Mouse (Mus musculus): ENCODE measurements around the gene Creb3l2. TPM values are rescaled to one million over a fixed set of nuclear protein-coding genes. Genes with fewer than 3 reads are reported as not detected.
A peak's percentile ranks its signal among the peaks of the same experiment; 100 is the strongest.

Creb3l2 gene
- polyA plus RNA-seq, 1 experiment, result 30.5 TPM

DNA sequence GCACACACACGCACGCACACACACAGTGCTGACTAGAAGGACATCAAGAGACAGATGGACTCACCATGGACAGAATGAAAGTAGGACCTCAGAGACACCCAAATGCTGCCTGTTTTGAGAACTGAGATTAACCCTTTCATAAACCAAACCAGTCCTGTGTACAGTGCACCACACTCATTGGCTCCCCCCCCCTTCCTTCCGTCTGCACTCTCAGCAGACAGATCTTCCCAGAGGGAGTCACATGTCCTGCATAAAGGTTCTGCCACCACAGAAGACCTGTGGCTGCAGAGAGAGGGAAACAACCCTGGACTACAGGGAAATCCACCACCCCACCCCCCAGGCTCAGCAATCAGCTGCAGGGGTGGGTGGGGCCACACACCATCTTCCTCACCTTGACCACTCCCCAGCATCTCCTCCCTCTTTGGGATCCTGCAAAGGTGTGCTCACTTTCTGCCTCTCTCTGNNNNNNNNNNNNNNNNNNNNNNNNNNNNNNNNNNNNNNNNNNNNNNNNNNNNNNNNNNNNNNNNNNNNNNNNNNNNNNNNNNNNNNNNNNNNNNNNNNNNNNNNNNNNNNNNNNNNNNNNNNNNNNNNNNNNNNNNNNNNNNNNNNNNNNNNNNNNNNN lies 12.0 kb downstream of the Creb3l2 start:
- H3K36me3 ChIP-seq (ENCODE audit: control insufficient read depth, insufficient read depth, low read length), result no peaks in the 10 kb centered on the region
- no peak for TF ChIP-seq POLR2A (IDR thresholded peaks at IDR 0.05; ENCODE audit: low read depth, low read length)
- TF ChIP-seq CTCF (IDR thresholded peaks at IDR 0.05; ENCODE audit: extremely low read depth, insufficient read length, insufficient replicate concordance, low read depth, low read length), result no peak
- H3K4me1 ChIP-seq (ENCODE audit: control insufficient read depth, insufficient read depth, insufficient read length, low read length), result peaks cover 34% of the 10 kb centered on the region; the same call in 1 of the 2 replicates
- peak overlapping the region; percentile 76; the same call in 1 of the 2 replicates for H3K27ac ChIP-seq (ENCODE audit: insufficient read depth, low read depth, low read length)
- no peak overlapping the region for H3K4me3 ChIP-seq (ENCODE audit: low read depth, low read length)
- WGBS, result 91% methylated on average over 3 of the region's 3 CpGs
- no peaks in the 10 kb centered on the region for H3K27me3 ChIP-seq (ENCODE audit: control insufficient read depth, insufficient read depth, low read length)

GRCm38 (mm10) chr6:37428947-37429346 lies 13.0 kb downstream of the Creb3l2 start:
- H3K27me3 ChIP-seq (ENCODE audit: control insufficient read depth, insufficient read depth, low read length), result no peaks in the 10 kb centered on the region
- H3K4me1 ChIP-seq (ENCODE audit: control insufficient read depth, insufficient read depth, insufficient read length, low read length), result peaks cover 43% of the 10 kb centered on the region; the same call in 1 of the 2 replicates
- TF ChIP-seq CTCF (IDR thresholded peaks at IDR 0.05; ENCODE audit: extremely low read depth, insufficient read length, insufficient replicate concordance, low read depth, low read length) (no peak), POLR2A (IDR thresholded peaks at IDR 0.05; ENCODE audit: low read depth, low read length) (no peak)
- H3K27ac ChIP-seq (ENCODE audit: insufficient read depth, low read depth, low read length), result no peak overlapping the region
- no peak overlapping the region for H3K4me3 ChIP-seq (ENCODE audit: low read depth, low read length)
- 91% methylated on average over 8 of the region's 8 CpGs for WGBS
- no peaks in the 10 kb centered on the region for H3K36me3 ChIP-seq (ENCODE audit: control insufficient read depth, insufficient read depth, low read length)

- peaks cover 46% of the 10 kb centered on the region; the same call in 1 of the 2 replicates for H3K4me1 ChIP-seq (ENCODE audit: control insufficient read depth, insufficient read depth, insufficient read length, low read length)
- 32% methylated on average over 11 of the region's 11 CpGs for WGBS
- no peak for TF ChIP-seq CTCF (IDR thresholded peaks at IDR 0.05; ENCODE audit: extremely low read depth, insufficient read length, insufficient replicate concordance, low read depth, low read length)
- TF ChIP-seq POLR2A (IDR thresholded peaks at IDR 0.05; ENCODE audit: low read depth, low read length), result no peak
These were observed 13.9 kb downstream of the Creb3l2 start for GRCm38 (mm10) chr6:37428044-37428443.

GRCm38 (mm10) chr6:37426615-37427014 lies 15.3 kb downstream of the Creb3l2 start:
- peak overlapping the region; percentile 54 for H3K27ac ChIP-seq (ENCODE audit: insufficient read depth, low read depth, low read length)
- H3K36me3 ChIP-seq (ENCODE audit: control insufficient read depth, insufficient read depth, low read length), result no peaks in the 10 kb centered on the region
- 83% methylated on average over 2 of the region's 2 CpGs for WGBS
- no peaks in the 10 kb centered on the region for H3K27me3 ChIP-seq (ENCODE audit: control insufficient read depth, insufficient read depth, low read length)
- no peak for TF ChIP-seq CTCF (IDR thresholded peaks at IDR 0.05; ENCODE audit: extremely low read depth, insufficient read length, insufficient replicate concordance, low read depth, low read length)
- no peak for TF ChIP-seq POLR2A (IDR thresholded peaks at IDR 0.05; ENCODE audit: low read depth, low read length)
- no peak overlapping the region for H3K4me3 ChIP-seq (ENCODE audit: low read depth, low read length)
- peaks cover 49% of the 10 kb centered on the region; the same call in 1 of the 2 replicates for H3K4me1 ChIP-seq (ENCODE audit: control insufficient read depth, insufficient read depth, insufficient read length, low read length)

More at GRCm38 (mm10) chr6:37428044-37428443, 13.9 kb downstream of the Creb3l2 start:
- H3K27ac ChIP-seq (ENCODE audit: insufficient read depth, low read depth, low read length), result peak overlapping the region; percentile 17; the same call in 1 of the 2 replicates
- H3K4me3 ChIP-seq (ENCODE audit: low read depth, low read length), result no peak overlapping the region
- no peaks in the 10 kb centered on the region for H3K36me3 ChIP-seq (ENCODE audit: control insufficient read depth, insufficient read depth, low read length)
- no peaks in the 10 kb centered on the region for H3K27me3 ChIP-seq (ENCODE audit: control insufficient read depth, insufficient read depth, low read length)

DNA sequence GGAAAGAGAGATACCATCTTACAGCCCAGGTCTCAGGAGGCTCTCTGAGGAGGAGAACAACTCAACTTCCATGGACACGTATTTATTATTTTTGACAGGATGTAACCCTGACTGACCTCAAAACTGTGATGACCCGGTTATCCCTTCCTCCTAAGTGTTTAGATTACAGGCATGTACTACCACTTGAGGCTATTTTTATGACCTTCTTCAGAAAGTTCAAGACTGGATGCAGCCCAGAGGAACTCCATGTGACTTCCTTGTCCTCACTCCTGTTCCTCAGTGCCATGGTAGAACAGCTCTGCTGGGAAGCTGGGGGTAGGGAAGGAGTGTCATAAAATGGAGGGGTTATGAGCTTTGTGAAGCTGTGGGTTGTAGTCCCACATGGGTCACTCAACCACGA lies 16.1 kb downstream of the Creb3l2 start:
- Histone ChIP-seq H3K27me3 (ENCODE audit: control insufficient read depth, insufficient read depth, low read length) (no peaks in the 10 kb centered on the region), H3K4me1 (ENCODE audit: control insufficient read depth, insufficient read depth, insufficient read length, low read length) (peaks cover 51% of the 10 kb centered on the region; the same call in 1 of the 2 replicates), H3K27ac (ENCODE audit: insufficient read depth, low read depth, low read length) (peak overlapping the region; percentile 54), H3K4me3 (ENCODE audit: low read depth, low read length) (no peak overlapping the region), H3K36me3 (ENCODE audit: control insufficient read depth, insufficient read depth, low read length) (no peaks in the 10 kb centered on the region)
- 72% methylated on average over 3 of the region's 3 CpGs for WGBS
- TF ChIP-seq POLR2A (IDR thresholded peaks at IDR 0.05; ENCODE audit: low read depth, low read length) (no peak), CTCF (IDR thresholded peaks at IDR 0.05; ENCODE audit: extremely low read depth, insufficient read length, insufficient replicate concordance, low read depth, low read length) (no peak)

DNA sequence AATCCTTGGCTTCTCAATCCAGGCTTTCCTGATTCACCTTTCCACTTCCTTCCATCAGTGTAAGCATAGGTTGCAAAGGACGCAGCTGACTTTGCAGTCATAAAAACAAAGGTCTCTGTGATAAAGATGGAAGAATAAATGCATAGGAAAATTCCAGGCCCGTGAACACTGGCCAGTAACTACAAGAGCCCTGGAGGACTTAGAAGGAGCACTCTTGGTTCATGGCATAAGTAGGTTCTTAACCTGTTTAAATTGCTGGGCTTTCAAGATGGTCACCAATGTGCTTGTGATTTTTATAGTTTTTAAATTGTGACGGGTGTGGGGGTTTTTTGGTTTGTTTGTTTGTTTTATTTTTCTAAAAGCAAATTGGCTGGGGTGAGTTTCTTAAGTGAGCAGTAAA lies 16.9 kb downstream of the Creb3l2 start:
- TF ChIP-seq POLR2A (IDR thresholded peaks at IDR 0.05; ENCODE audit: low read depth, low read length), result no peak
- TF ChIP-seq CTCF (IDR thresholded peaks at IDR 0.05; ENCODE audit: extremely low read depth, insufficient read length, insufficient replicate concordance, low read depth, low read length), result no peak
- Histone ChIP-seq H3K27me3 (ENCODE audit: control insufficient read depth, insufficient read depth, low read length) (no peaks in the 10 kb centered on the region), H3K4me1 (ENCODE audit: control insufficient read depth, insufficient read depth, insufficient read length, low read length) (peaks cover 49% of the 10 kb centered on the region; the same call in 1 of the 2 replicates), H3K27ac (ENCODE audit: insufficient read depth, low read depth, low read length) (peak overlapping the region; percentile 74), H3K4me3 (ENCODE audit: low read depth, low read length) (no peak overlapping the region), H3K36me3 (ENCODE audit: control insufficient read depth, insufficient read depth, low read length) (no peaks in the 10 kb centered on the region)
- WGBS, result 60% methylated on average over 3 of the region's 3 CpGs

DNA sequence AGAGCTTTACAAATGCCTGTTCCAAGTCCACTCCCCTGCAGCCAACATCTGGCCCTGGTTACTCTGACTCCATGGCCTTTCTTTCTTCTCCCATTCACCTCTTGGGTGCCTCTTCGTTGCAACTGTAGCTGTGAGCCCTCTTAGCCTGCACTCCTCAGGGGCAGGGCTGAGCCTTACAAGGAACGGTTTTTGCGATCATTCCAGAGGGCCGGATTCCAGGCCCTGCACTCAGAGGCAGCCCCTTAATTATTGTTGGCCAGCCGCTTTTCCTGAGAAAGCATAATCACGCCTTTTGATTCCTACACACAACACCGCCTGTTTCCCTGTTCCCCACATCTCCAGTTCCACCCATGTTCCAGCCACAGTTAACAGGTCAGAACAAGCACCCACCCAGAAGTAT lies 17.6 kb downstream of the Creb3l2 start:
- H3K4me3 ChIP-seq (ENCODE audit: low read depth, low read length), result no peak overlapping the region
- H3K27ac ChIP-seq (ENCODE audit: insufficient read depth, low read depth, low read length), result peak overlapping the region; percentile 74
- no peaks in the 10 kb centered on the region for H3K36me3 ChIP-seq (ENCODE audit: control insufficient read depth, insufficient read depth, low read length)
- peaks cover 46% of the 10 kb centered on the region for H3K4me1 ChIP-seq (ENCODE audit: control insufficient read depth, insufficient read depth, insufficient read length, low read length)
- no peak for TF ChIP-seq POLR2A (IDR thresholded peaks at IDR 0.05; ENCODE audit: low read depth, low read length)
- no peak for TF ChIP-seq CTCF (IDR thresholded peaks at IDR 0.05; ENCODE audit: extremely low read depth, insufficient read length, insufficient replicate concordance, low read depth, low read length)
- 74% methylated on average over 7 of the region's 7 CpGs for WGBS
- no peaks in the 10 kb centered on the region for H3K27me3 ChIP-seq (ENCODE audit: control insufficient read depth, insufficient read depth, low read length)
